13 mouse cellular contexts compared by ENCODE assay signal in the genomic region with DNA sequence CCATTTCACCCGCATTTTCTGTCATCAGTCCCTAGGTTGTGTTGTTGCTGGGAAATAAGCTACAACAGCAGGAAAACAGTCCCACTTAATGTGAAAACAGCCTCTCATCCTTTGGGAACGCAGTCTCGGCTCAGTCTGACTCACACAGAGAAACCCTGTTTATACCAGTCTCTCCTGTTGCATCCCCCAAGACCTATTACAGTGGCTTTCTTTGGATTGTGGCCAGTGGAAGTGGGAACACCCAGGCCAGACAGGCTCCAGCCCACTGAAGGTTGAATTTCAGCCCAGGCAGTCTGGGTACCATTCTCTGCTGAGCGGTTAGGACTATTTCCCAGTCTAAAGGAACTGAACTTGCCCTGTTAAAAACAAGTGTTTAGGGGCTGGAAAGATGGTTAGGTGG.
"Had no signal": no experiment of that assay in that cellular context is flagged by ENCODE, and none has a peak within 500 bp of the region (broad histone marks: within the 10 kb centered on the region; RNA-seq: fewer than 3 reads in every experiment).

No protein-coding gene starts in this region.

- H3K4me2 ChIP-seq: liver, embryonic 13.5 days; lung, embryonic 15.5 days; midbrain, embryonic 12.5 days had no signal

- H3K27me3 ChIP-seq: liver, embryonic 13.5 days; lung, embryonic 15.5 days; midbrain, embryonic 12.5 days had no signal

- H3K9me3 ChIP-seq: liver, embryonic 13.5 days; lung, embryonic 15.5 days; midbrain, embryonic 12.5 days had no signal

- H3K36me3 ChIP-seq: liver, embryonic 13.5 days; lung, embryonic 15.5 days; midbrain, embryonic 12.5 days had no signal

- H3K27ac ChIP-seq: left cerebral cortex, adult 2 months; liver, embryonic 13.5 days; lung, embryonic 15.5 days; midbrain, embryonic 12.5 days had no signal

- H3K4me3 ChIP-seq: left cerebral cortex, adult 2 months; liver, embryonic 13.5 days; lung, embryonic 15.5 days; midbrain, embryonic 12.5 days had no signal

- DNase-seq: kidney, adult 8-10 months; kidney, postnatal 25 days; liver; liver, embryonic 13.5 days; liver, postnatal 0 days; lung, postnatal 14 days; right cerebral cortex, postnatal 14 days; thymus, adult 18-20 months; thymus, postnatal 14 days had no signal

- H3K9ac ChIP-seq: liver, embryonic 13.5 days; liver, postnatal 0 days; lung, embryonic 15.5 days; midbrain, embryonic 12.5 days had no signal

- H3K4me1 ChIP-seq: liver, embryonic 13.5 days; lung, embryonic 15.5 days; midbrain, embryonic 12.5 days had no signal

- ATAC-seq: liver, postnatal 0 days; midbrain, embryonic 16.5 days had no signal
